Mouse (Mus musculus) limb, embryonic 13.5 days (tissue): ENCODE data around the gene Unc5c. TPM values are rescaled to one million over a fixed set of nuclear protein-coding genes. Genes with fewer than 3 reads are reported as not detected.

Experiments
- ATAC-seq: fragments of 200-750 bp; cut with Nextera tagmentation; 2 replicates; pipeline ENCODE4 v1.8.0; 2017; ENCODE audit warnings: low read depth, moderate number of reproducible peaks, moderate TSS enrichment; ENCODE audit not compliant: low FRiP score
- H3K27ac ChIP-seq: fragments of 300-500 bp; sonication (generic); 2 replicates; pipeline ENCODE4 v1.5.1; 2015; ENCODE audit warnings: inconsistent platforms, mild to moderate bottlenecking, moderate library complexity
- H3K27me3 ChIP-seq: fragments of 300-500 bp; sonication (generic); 2 replicates; pipeline ENCODE4 v1.6.1; 2015; ENCODE audit warnings: mild to moderate bottlenecking, inconsistent platforms
- H3K36me3 ChIP-seq: fragments of 300-500 bp; sonication (generic); 2 replicates; pipeline ENCODE4 v1.6.1; 2015; ENCODE audit warnings: inconsistent platforms, mild to moderate bottlenecking, moderate library complexity
- H3K4me1 ChIP-seq: fragments of 300-500 bp; sonication (generic); 2 replicates; pipeline ENCODE4 v1.6.1; 2015; ENCODE audit warnings: inconsistent platforms
- H3K4me2 ChIP-seq: fragments of 300-500 bp; sonication (generic); replicated peaks from 2 replicates; pipeline ENCODE4 v1.6.1; 2015; ENCODE audit warnings: inconsistent platforms, mild to moderate bottlenecking, moderate library complexity
- H3K4me3 ChIP-seq: fragments of 300-500 bp; sonication (generic); 2 replicates; pipeline ENCODE4 v1.5.1; 2015; ENCODE audit warnings: moderate library complexity, mild to moderate bottlenecking, inconsistent platforms
- H3K9ac ChIP-seq: fragments of 300-500 bp; sonication (generic); 2 replicates; pipeline ENCODE4 v1.6.1; 2015; ENCODE audit warnings: mild to moderate bottlenecking, inconsistent platforms
- H3K9me3 ChIP-seq: fragments of 300-500 bp; sonication (generic); 2 replicates; pipeline ENCODE4 v1.6.1; 2016; ENCODE audit warnings: inconsistent platforms
- WGBS: fragments of 180-500 bp; shearing (Covaris S2); methylation state at CpG from one replicate; pipeline ENCODE4 v1.1.7; 2015; 5-methylcytosine and 5-hydroxymethylcytosine counted together
- polyA plus RNA-seq: library from polyadenylated mRNA; unstranded; fragments of >200 nt; fragmentation: Nextera tagmentation; extraction: Ambion mirVana; gene quantifications from 2 replicates; pipeline ENCODE4 v1.2.1, GENCODE M21; 2015

Gene Unc5c
- polyA plus RNA-seq, 1 experiment from 2014 or later: 31.6 TPM

DNA sequence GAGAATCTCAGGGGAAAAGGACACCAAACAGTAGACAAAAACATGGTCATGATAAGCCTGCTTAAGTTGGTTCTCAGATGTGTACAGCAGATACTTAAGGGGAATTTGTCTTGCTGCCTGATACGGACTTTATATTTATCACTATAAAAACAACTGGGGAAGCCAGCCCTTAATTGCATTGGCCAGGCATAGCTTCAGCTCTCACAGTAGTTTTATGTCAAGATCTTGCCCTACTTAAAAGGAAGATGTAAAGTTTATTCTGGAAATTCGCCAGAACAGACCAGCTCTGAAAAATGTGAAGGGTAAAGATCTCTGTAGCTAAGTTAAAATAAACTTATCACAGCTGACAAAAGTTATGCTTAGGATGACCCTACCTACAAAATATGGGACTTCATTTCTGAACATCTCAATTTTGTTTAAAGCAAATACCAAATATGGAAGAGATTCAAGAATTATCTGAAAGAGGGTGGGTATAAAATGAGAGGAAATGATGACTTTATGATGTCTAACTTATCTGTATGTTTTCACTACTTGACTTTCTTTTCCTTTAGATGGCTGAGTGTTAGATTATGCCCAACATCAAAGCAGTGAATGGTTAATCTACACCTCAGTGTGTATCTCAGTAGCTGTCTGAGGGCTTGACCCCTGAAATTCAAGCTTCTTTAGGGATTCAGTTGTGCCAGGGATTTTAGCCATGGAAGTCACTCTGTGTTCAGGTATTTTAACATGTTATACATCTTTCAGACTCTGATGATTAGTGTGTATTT lies 18.8 kb downstream of the Unc5c start:
- ATAC-seq: no peak
- H3K4me2 ChIP-seq: no peak overlapping the region
- no peaks in the 10 kb centered on the region for H3K27me3 ChIP-seq
- H3K9me3 ChIP-seq: no peaks in the 10 kb centered on the region
- H3K4me3 ChIP-seq: no peak overlapping the region
- no peaks in the 10 kb centered on the region for H3K36me3 ChIP-seq
- no peak overlapping the region for H3K27ac ChIP-seq
- H3K9ac ChIP-seq: no peak overlapping the region
- peaks cover 13% of the 10 kb centered on the region for H3K4me1 ChIP-seq
- 46% methylated on average over 2 of the region's 2 CpGs for WGBS

GRCm38 (mm10) chr3:141485218-141485617 lies 20.2 kb downstream of the Unc5c start:
- Histone ChIP-seq H3K36me3 (no peaks in the 10 kb centered on the region), H3K4me3 (no peak overlapping the region), H3K9me3 (no peaks in the 10 kb centered on the region), H3K4me2 (0 out of 2 replicates have a peak overlapping the region, but pooled peaks have one; percentile 16), H3K9ac (no peak overlapping the region), H3K27me3 (no peaks in the 10 kb centered on the region), H3K4me1 (peaks cover 13% of the 10 kb centered on the region), H3K27ac (peak overlapping the region; percentile 10; the same call in 1 of the 2 replicates)
- ATAC-seq: no peak
- WGBS: 54% methylated on average over 4 of the region's 4 CpGs

- no peak overlapping the region for H3K27ac ChIP-seq
- no peak overlapping the region for H3K4me2 ChIP-seq
- H3K9me3 ChIP-seq: no peaks in the 10 kb centered on the region
- H3K36me3 ChIP-seq: no peaks in the 10 kb centered on the region
- no peaks in the 10 kb centered on the region for H3K27me3 ChIP-seq
- 94% methylated on average over 1 of the region's 1 CpGs for WGBS
- no peak overlapping the region for H3K4me3 ChIP-seq
- no peak for ATAC-seq
- no peak overlapping the region for H3K9ac ChIP-seq
- peaks cover 25% of the 10 kb centered on the region for H3K4me1 ChIP-seq
Measured at GRCm38 (mm10) chr3:141490647-141491046, 25.6 kb downstream of the Unc5c start.

GRCm38 (mm10) chr3:141491272-141491950 lies 26.4 kb downstream of the Unc5c start:
- Histone ChIP-seq H3K9me3 (no peaks in the 10 kb centered on the region), H3K4me1 (peaks cover 25% of the 10 kb centered on the region), H3K36me3 (no peaks in the 10 kb centered on the region), H3K9ac (no peak overlapping the region), H3K4me2 (peak overlapping the region; percentile 47), H3K27me3 (no peaks in the 10 kb centered on the region), H3K27ac (peak overlapping the region; percentile 71), H3K4me3 (no peak overlapping the region; the same call in 1 of the 2 replicates)
- peak; percentile 86 for ATAC-seq
- 16% methylated on average over 5 of the region's 5 CpGs for WGBS

GRCm38 (mm10) chr3:141491951-141492310 lies 26.9 kb downstream of the Unc5c start:
- Histone ChIP-seq H3K9ac (no peak overlapping the region), H3K36me3 (no peaks in the 10 kb centered on the region), H3K4me3 (no peak overlapping the region), H3K4me1 (peaks cover 25% of the 10 kb centered on the region), H3K4me2 (peak overlapping the region; percentile 47), H3K9me3 (no peaks in the 10 kb centered on the region), H3K27ac (peak overlapping the region; percentile 71), H3K27me3 (no peaks in the 10 kb centered on the region)
- ATAC-seq: no peak; the same call in 1 of the 2 replicates
- 12% methylated on average over 2 of the region's 2 CpGs for WGBS

- Histone ChIP-seq H3K4me1 (peaks cover 28% of the 10 kb centered on the region), H3K9ac (no peak overlapping the region), H3K27ac (peak overlapping the region; percentile 39; the same call in 1 of the 2 replicates), H3K4me2 (no peak overlapping the region), H3K4me3 (no peak overlapping the region), H3K27me3 (no peaks in the 10 kb centered on the region), H3K9me3 (no peaks in the 10 kb centered on the region), H3K36me3 (no peaks in the 10 kb centered on the region)
- no peak for ATAC-seq
- WGBS: 31% methylated on average over 3 of the region's 3 CpGs
Measured at GRCm38 (mm10) chr3:141493000-141493399, 28.0 kb downstream of the Unc5c start.

DNA sequence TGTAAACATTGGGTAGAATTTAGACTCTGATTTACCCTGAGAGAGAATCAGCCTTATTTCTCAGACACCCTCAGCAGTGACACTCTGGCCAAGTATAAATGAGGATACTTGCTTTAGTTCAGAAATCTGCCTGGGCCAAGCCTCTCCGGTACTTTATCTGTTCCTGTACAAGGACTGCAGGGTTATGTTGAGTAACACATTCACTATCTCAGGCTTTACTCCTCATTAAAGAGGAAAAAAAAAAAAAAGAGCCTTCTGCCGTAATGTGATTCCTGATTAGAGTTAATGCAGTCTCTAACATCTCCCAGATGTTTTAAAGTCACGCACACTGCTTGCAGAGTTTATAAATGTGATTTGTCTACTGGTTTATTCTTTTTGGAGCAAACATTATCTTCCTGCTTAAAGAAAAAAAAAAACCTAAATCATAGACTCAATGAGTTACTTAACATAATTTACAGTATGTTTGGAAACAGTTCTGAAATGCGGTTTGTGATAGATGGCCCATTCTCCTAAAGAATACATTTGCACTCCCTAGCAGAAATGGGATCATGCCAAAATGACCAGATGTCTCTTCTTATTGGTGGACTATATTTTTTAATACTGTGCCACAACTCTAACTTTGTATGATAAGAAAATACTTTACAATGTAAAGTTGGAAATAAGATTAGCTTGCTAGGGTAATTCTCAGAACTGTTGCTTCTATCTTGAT lies 33.5 kb downstream of the Unc5c start:
- WGBS: 34% methylated on average over 4 of the region's 4 CpGs
- H3K9me3 ChIP-seq: no peaks in the 10 kb centered on the region
- no peak overlapping the region for H3K27ac ChIP-seq
- ATAC-seq: no peak
- no peak overlapping the region for H3K4me2 ChIP-seq
- no peak overlapping the region for H3K4me3 ChIP-seq
- no peaks in the 10 kb centered on the region for H3K36me3 ChIP-seq
- no peak overlapping the region for H3K9ac ChIP-seq
- peaks cover 13% of the 10 kb centered on the region for H3K4me1 ChIP-seq
- no peaks in the 10 kb centered on the region for H3K27me3 ChIP-seq

DNA sequence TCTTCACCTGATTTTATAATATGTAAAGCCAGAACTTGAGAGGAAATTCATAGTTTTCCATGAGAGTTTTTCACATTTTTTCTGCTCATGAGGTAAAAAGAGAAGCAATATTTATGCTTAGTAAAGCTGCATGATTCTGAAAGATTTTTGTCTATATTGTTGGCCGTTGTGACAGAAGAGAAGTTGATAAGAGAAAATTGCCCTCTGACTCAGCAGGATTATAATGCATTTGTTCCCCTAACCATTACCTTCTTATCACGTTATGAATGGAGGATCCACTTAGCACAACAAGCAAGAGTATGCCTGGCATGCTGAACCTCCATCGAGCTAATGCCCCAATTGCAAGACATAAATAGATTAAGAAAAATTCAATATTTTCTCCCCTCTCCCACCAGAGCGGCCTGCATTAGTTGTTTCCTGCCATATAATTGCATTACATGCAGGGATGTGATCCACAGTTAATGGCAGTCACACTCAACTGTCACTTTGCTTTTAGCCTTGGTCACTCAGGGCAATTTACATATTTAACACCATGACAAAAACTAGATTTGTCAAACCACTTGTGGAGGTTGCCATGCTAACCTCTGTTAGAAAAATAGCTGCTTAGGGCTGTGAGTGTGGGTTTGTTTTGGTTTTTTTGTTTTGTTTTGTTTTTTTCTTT lies 37.0 kb downstream of the Unc5c start:
- WGBS: 54% methylated on average over 4 of the region's 4 CpGs
- Histone ChIP-seq H3K9ac (no peak overlapping the region), H3K4me1 (peaks cover 10% of the 10 kb centered on the region), H3K9me3 (no peaks in the 10 kb centered on the region), H3K27ac (no peak overlapping the region), H3K4me3 (no peak overlapping the region), H3K27me3 (no peaks in the 10 kb centered on the region), H3K36me3 (no peaks in the 10 kb centered on the region), H3K4me2 (no peak overlapping the region)
- ATAC-seq: no peak

- Histone ChIP-seq H3K9ac (no peak overlapping the region), H3K27ac (no peak overlapping the region), H3K4me3 (no peak overlapping the region), H3K36me3 (no peaks in the 10 kb centered on the region), H3K9me3 (no peaks in the 10 kb centered on the region), H3K27me3 (no peaks in the 10 kb centered on the region), H3K4me2 (no peak overlapping the region), H3K4me1 (peaks cover 4% of the 10 kb centered on the region)
- WGBS: 93% methylated on average over 3 of the region's 3 CpGs
- no peak for ATAC-seq
Measured at GRCm38 (mm10) chr3:141503331-141503730, 38.3 kb downstream of the Unc5c start.

DNA sequence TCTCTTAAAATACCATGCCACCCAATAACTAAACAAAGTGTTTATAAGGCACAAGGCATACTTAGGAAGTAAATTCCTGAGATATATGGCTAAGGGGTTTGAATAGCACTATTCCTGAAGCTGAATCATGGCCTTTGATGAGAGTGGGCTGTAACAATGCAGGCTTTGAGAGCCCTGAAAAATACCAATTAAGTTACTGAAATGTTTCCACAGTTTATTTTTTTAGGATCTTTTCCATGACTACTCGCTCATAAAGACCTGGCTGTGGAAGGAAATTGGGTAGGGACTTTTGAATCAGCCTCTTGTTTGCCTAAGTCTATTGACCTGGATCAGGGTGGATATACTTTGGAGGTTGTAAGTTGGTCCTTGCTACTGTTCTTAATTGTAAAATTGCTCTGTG lies 44.8 kb downstream of the Unc5c start:
- Histone ChIP-seq H3K36me3 (no peaks in the 10 kb centered on the region), H3K27me3 (no peaks in the 10 kb centered on the region), H3K9ac (no peak overlapping the region), H3K4me2 (no peak overlapping the region), H3K4me1 (peaks cover 9% of the 10 kb centered on the region), H3K9me3 (no peaks in the 10 kb centered on the region), H3K4me3 (no peak overlapping the region), H3K27ac (peak overlapping the region; percentile 64; the same call in 1 of the 2 replicates)
- WGBS: 27% methylated on average over 1 of the region's 1 CpGs
- peak; percentile 91 for ATAC-seq

- no peaks in the 10 kb centered on the region for H3K36me3 ChIP-seq
Measured at GRCm38 (mm10) chr3:141511253-141512038, 46.4 kb downstream of the Unc5c start.

More at GRCm38 (mm10) chr3:141511253-141512038, 46.4 kb downstream of the Unc5c start:
- Histone ChIP-seq H3K27me3 (no peaks in the 10 kb centered on the region), H3K27ac (peak overlapping the region; percentile 52; the same call in 1 of the 2 replicates), H3K4me1 (peaks cover 18% of the 10 kb centered on the region), H3K4me3 (no peak overlapping the region), H3K9ac (no peak overlapping the region), H3K4me2 (no peak overlapping the region), H3K9me3 (no peaks in the 10 kb centered on the region)
- WGBS: 55% methylated on average over 5 of the region's 5 CpGs
- ATAC-seq: no peak
